Mouse (Mus musculus) E14TG2a.4 (cell line): ENCODE data around the gene Cox19.
A peak's percentile ranks its signal among the peaks of the same experiment; 100 is the strongest.

Experiments used
- H3K27me3 ChIP-seq: 2 replicates; pipeline ENCODE4 v1.6.1; 2014; ENCODE audit warnings: low read length, control low read depth; ENCODE audit not compliant: insufficient read depth
- H3K36me3 ChIP-seq: 2 replicates; pipeline ENCODE4 v1.6.1; 2014; ENCODE audit warnings: low read length, control low read depth; ENCODE audit not compliant: insufficient read depth
- H3K4me1 ChIP-seq: replicated peaks from 2 replicates; pipeline ENCODE4 v1.6.1; 2014; ENCODE audit warnings: low read depth, low read length, control low read depth
- H3K4me3 ChIP-seq: replicated peaks from 2 replicates; pipeline ENCODE4 v1.5.1; 2014; ENCODE audit warnings: mild to moderate bottlenecking, low read length
- H3K9me3 ChIP-seq: 2 replicates; pipeline ENCODE4 v1.6.1; 2014; ENCODE audit warnings: low read length, control low read depth
- CTCF ChIP-seq: conservative IDR thresholded peaks from 2 replicates; pipeline ENCODE4 v1.5.1; 2014; ENCODE audit warnings: low read length
- NANOG ChIP-seq: IDR thresholded peaks from 2 replicates; pipeline ENCODE4 v1.6.1; 2014; ENCODE audit warnings: borderline replicate concordance, low read length, mixed read lengths
- POU5F1 ChIP-seq: IDR thresholded peaks from 2 replicates; pipeline ENCODE4 v1.6.1; 2014; ENCODE audit warnings: low read length, borderline replicate concordance

The Cox19 gene

DNA sequence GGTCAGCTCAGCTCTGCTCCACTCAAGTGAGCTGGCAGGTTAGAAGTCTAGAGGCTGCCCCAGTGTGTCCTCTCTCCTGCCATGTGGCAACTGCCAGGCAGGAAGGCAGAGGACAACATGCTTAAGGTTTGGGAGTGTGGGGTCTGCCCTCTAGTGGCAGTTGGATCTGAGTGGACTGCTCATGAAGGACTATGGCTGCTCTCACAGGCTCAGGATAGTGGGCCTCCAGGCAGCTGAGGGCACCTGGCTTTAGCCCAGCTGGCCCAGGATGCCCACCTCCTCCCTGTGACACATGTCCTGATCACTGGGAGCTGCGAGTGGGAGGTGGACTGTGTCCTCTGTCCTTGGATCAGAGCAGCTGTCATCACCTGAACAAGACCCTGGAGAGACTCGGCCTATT lies 7.4 kb upstream of the Cox19 start:
- Histone ChIP-seq H3K27me3 (no peaks in the 10 kb centered on the region), H3K36me3 (peaks cover 57% of the 10 kb centered on the region), H3K4me1 (peaks cover 53% of the 10 kb centered on the region), H3K4me3 (no peak overlapping the region), H3K9me3 (no peaks in the 10 kb centered on the region)
- TF ChIP-seq POU5F1 (no peak), NANOG (no peak), CTCF (peak; percentile 32)

DNA sequence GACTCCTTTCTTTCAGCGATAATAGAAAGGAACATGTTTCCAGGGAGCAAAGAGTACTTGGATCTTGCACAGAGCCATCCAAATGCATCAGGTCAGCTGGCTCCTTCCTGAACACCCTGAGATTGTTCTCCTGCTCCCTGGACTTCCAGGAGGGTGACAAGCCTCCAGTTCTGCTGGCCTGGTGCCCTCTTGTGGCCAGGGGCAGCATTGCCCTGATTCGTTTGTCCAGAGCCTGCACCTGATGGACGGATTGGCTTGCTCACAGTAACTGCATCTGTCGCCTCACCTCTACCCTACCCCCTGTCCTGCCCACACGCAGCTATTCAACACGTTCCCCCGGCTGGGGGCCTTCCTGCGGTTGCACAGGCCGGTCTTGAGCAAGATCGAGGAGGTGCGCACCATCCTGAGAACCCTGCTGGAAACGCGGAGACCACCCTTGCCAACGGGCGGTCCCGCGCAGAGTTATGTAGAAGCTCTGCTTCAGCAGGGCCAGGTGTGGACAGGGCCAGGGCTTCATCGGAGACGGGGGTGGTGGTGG lies 4.1 kb upstream of the Cox19 start:
- Histone ChIP-seq H3K4me3 (peak overlapping the region; percentile 64), H3K4me1 (peaks cover 66% of the 10 kb centered on the region), H3K9me3 (no peaks in the 10 kb centered on the region), H3K36me3 (peaks cover 26% of the 10 kb centered on the region), H3K27me3 (peaks cover 3% of the 10 kb centered on the region; the same call in 1 of the 2 replicates)
- no peak for TF ChIP-seq NANOG
- peak; percentile 91 for TF ChIP-seq CTCF

DNA sequence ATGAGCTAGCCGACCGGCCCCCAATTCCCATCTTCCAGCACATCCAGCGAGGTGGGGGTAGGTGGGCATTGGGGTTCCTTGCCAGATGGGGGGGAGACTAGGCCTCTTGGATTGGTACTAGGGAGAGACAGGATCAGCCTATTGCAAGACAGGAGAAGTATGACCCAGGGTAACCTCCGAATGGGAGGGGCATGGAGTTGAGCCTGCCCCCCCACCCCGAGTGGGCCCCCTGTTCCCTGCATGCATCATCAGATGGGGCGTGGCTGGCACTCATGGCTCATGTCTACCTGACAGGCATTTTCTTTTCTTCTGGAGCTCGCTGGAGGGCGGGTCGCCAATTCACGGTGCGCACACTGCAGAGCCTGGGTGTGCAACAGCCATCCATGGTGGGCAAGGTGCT lies 2.7 kb upstream of the Cox19 start:
- Histone ChIP-seq H3K4me1 (peaks cover 72% of the 10 kb centered on the region), H3K36me3 (peaks cover 13% of the 10 kb centered on the region), H3K9me3 (no peaks in the 10 kb centered on the region), H3K4me3 (no peak overlapping the region), H3K27me3 (peaks cover 3% of the 10 kb centered on the region; the same call in 1 of the 2 replicates)
- TF ChIP-seq POU5F1: no peak
- no peak for TF ChIP-seq NANOG
- TF ChIP-seq CTCF: no peak

DNA sequence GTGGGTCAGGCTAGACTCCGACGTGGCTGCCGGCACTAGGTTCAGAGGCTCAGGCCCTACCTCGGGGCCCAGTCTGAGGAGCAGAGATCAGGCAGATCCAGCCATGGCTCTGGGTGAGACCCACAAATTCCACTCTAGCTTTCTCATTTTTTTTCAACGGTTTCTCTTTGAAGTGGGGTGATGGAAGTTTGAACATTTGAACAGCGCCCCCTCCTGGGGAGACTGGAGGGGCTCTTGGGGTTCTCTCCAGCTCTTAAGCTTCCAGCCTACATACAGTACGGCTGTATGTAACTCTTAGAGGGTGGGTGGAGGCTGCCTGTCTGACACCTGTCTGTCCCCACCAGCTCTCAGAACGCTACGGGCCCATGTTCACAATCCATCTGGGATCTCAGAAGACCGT lies 2.3 kb upstream of the Cox19 start:
- Histone ChIP-seq H3K27me3 (peaks cover 3% of the 10 kb centered on the region; the same call in 1 of the 2 replicates), H3K4me1 (peaks cover 76% of the 10 kb centered on the region), H3K4me3 (no peak overlapping the region), H3K36me3 (peaks cover 8% of the 10 kb centered on the region), H3K9me3 (no peaks in the 10 kb centered on the region)
- TF ChIP-seq CTCF: peak; percentile 85
- no peak for TF ChIP-seq NANOG

DNA sequence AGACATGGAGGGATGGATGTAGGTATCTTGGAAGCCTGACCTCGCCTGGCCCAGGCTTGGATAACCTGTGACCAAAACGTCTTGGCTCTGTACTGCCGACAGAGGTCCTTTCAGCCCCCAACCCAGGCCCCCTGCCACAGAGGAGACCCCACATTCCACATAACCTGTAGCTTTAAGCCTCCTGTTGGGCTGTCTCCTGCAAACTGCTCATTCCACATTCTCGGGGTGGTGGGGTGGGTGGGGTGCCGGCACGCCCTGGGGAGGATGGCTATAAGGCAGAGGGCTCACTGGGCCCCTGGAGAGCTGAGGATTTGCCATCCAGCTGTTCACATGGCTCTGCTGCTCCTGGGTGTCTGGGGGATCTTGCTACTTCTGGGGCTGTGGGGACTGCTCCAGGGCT lies 1.1 kb upstream of the Cox19 start, which contains the start of gene Cyp2w1:
TSS of gene Cyp2w1 (plus strand) at position 301 of the 400 bp plus-strand sequence.
- H3K4me3 ChIP-seq: no peak within 1 kb of the TSS
- peaks cover 6% of the 10 kb centered on the region; the same call in 1 of the 2 replicates for H3K27me3 ChIP-seq
- peaks cover 66% of the 10 kb centered on the region for H3K4me1 ChIP-seq
- H3K9me3 ChIP-seq: no peaks in the 10 kb centered on the region
- H3K36me3 ChIP-seq: no peaks in the 10 kb centered on the region
- TF ChIP-seq CTCF (no peak), POU5F1 (no peak), NANOG (no peak)

DNA sequence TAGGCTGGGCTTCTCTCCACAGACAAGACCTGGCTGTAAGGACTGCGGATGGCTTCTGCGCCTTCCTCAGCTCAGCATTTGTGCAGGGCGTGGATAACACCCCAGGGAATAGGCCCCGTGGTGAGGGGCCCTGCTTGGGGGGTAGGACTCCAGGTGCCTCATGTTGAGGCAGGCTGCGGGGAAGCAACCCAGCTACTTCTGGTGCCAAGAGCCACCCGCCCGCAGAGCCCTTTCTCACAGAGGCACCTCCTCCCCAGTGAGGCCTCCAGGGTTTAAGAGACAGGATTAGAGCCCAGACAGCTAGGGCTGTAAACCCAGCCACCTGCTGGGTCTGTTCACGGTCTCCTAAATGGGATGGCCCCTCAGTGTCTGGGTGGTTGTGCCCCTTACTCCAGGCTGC lies 410 bp upstream of the Cox19 start:
- Histone ChIP-seq H3K4me1 (peaks cover 59% of the 10 kb centered on the region), H3K27me3 (peaks cover 11% of the 10 kb centered on the region), H3K4me3 (no peak overlapping the region), H3K36me3 (no peaks in the 10 kb centered on the region), H3K9me3 (no peaks in the 10 kb centered on the region)
- TF ChIP-seq CTCF: no peak
- no peak for TF ChIP-seq NANOG
- TF ChIP-seq POU5F1: no peak

DNA sequence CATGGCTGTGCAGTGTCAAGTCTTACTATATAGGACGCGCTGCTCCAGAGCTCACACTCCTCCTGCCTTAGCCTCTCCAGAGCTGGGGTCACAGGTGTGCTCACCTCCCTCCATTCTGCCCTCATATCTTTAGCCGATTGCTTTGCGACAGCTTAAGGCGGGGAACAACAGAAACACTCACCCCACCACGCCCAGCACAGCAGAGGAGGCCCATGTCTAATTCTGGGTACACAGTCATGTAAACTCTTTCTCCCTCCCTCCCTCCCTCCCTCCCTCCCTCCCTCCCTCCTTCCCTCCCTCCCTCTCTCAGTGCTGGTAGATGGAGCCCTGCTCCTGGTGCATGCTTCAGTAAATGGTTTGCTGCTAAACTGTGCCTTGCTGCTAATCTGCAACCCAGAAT lies 1.5 kb downstream of the Cox19 start:
- Histone ChIP-seq H3K36me3 (no peaks in the 10 kb centered on the region), H3K4me3 (no peak overlapping the region), H3K27me3 (peaks cover 17% of the 10 kb centered on the region), H3K9me3 (no peaks in the 10 kb centered on the region), H3K4me1 (peaks cover 51% of the 10 kb centered on the region)
- no peak for TF ChIP-seq POU5F1
- no peak for TF ChIP-seq NANOG

DNA sequence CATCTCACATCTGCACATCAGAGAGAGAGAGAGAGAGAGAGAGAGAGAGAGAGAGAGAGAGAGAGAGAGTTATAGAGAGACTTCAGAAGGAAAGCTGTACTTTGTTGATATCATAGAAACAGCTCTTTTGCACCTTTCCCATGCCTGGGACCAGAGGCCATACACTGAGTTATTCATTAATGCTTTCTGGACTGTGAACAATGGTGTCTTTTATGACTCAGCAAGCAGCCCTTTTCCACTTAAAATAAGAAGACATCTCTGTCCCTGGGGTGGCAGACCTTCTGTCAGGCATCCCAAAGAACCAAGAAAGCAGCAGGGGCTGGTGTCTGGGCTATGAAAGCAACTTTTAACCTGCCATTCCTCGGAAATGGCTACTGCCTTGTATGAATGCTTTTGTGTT lies 4.0 kb downstream of the Cox19 start:
- Histone ChIP-seq H3K4me3 (no peak overlapping the region), H3K9me3 (no peaks in the 10 kb centered on the region), H3K4me1 (peaks cover 52% of the 10 kb centered on the region), H3K36me3 (peaks cover 9% of the 10 kb centered on the region), H3K27me3 (peaks cover 17% of the 10 kb centered on the region)
- TF ChIP-seq POU5F1 (no peak), NANOG (no peak), CTCF (no peak)

DNA sequence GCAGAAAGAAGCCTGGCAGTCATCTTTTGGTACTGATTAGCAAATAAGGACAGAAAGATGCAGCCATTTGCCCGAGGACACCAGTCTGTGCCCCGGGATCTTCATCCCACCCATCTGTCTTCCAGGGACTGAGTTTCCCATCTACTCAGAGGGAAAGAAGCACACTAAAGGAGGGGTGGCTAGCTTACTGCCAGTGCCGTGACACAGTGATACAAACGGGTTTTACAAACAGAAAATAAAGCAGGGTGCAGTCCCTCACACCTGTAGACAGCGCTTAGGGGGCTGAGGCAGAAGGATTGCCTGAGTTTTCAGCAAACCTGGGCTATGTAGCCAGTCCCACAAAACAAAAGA lies 5.9 kb downstream of the Cox19 start:
- TF ChIP-seq POU5F1: no peak
- TF ChIP-seq NANOG: no peak
- TF ChIP-seq CTCF: no peak
- Histone ChIP-seq H3K4me1 (peaks cover 56% of the 10 kb centered on the region), H3K4me3 (peak overlapping the region; percentile 98), H3K27me3 (peaks cover 14% of the 10 kb centered on the region), H3K9me3 (no peaks in the 10 kb centered on the region), H3K36me3 (peaks cover 22% of the 10 kb centered on the region)
